Mouse (Mus musculus) C2C12 (cell line): ENCODE measurements around the gene Mymx.

Source experiments
- CEBPB ChIP-seq: IDR thresholded peaks from one replicate; pipeline ENCODE4 v1.6.1; 2011; ENCODE audit warnings: low read depth, mild to moderate bottlenecking, control low read depth, moderate library complexity
- CTCF ChIP-seq: IDR thresholded peaks from one replicate; pipeline ENCODE4 v1.5.1; 2011; ENCODE audit not compliant: control insufficient read depth, insufficient read depth, insufficient read length
- MAX ChIP-seq: IDR thresholded peaks from one replicate; pipeline ENCODE4 v1.6.1; 2011; ENCODE audit warnings: mild to moderate bottlenecking, control low read depth
- USF1 ChIP-seq: IDR thresholded peaks from one replicate; pipeline ENCODE4 v1.6.1; 2011; ENCODE audit warnings: low read depth, mild to moderate bottlenecking, control low read depth, moderate library complexity

GRCm38 (mm10) chr17:45551249-45551796, 50.6 kb downstream of the Mymx start:
- TF ChIP-seq CTCF: no peak
- no peak for TF ChIP-seq CEBPB
- TF ChIP-seq USF1: no peak
- TF ChIP-seq MAX: no peak
